Mouse (Mus musculus): Measurements from ENCODE around the gene Olfr1218. TPM values are rescaled to one million over a fixed set of nuclear protein-coding genes. Genes with fewer than 3 reads are reported as not detected.
"Not testable (repeated sequence)": the region's sequence is repeated elsewhere in the genome, so short reads cannot be mapped to it uniquely, and the experiment has no call there.

Olfr1218 gene
- polyA plus RNA-seq (2015; fragmentation: Nextera tagmentation; extraction: Ambion mirVana), result not detected in 2 replicates

GRCm38 (mm10) chr2:89061087-89061486, at the start of gene Olfr1218:
Gene Olfr1218 (minus strand): TSS chr2:89061187.
- H3K27ac ChIP-seq (replicated peaks), result no peak within 1 kb of the TSS
- ATAC-seq (ENCODE audit: extremely low read depth, insufficient number of reproducible peaks, low FRiP score, low TSS enrichment), result no peak
- no peaks in the 10 kb centered on the region for H3K4me1 ChIP-seq
- no peaks in the 10 kb centered on the region for H3K9me3 ChIP-seq
- H3K4me2 ChIP-seq, result no peak within 1 kb of the TSS
- H3K27me3 ChIP-seq (replicated peaks), result no peaks in the 10 kb centered on the region
- no peak within 1 kb of the TSS for H3K4me3 ChIP-seq
- H3K36me3 ChIP-seq, result no peaks in the 10 kb centered on the region
- H3K9ac ChIP-seq, result no peak within 1 kb of the TSS

DNA sequence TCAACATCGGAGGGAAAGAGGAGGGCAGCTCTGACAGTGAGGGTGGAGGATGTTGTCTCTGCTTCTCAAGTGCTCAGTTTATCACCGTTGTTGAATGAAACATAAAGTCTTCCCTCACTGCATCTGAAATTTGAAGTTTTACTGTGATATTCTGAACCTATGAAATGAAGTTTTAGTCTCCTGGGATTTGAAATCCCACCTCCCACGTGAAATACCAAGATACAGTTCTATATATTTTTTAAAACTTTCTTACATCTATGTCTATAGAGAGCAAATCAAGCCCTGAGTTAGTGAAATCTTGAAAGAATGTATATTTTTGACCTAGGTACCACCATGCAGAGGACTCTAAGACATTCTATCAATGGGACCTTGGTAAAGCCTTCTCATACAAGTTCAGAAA, 45.7 kb upstream of the Olfr1218 start, which contains the start of gene Olfr1220:
Olfr1220 (minus strand) TSS at position 101 of the 400 bp plus-strand sequence.
- Histone ChIP-seq H3K36me3 (no peaks in the 10 kb centered on the region), H3K27me3 (replicated peaks) (no peaks in the 10 kb centered on the region), H3K4me1 (no peaks in the 10 kb centered on the region), H3K9ac (no peak within 1 kb of the TSS), H3K4me2 (no peak within 1 kb of the TSS), H3K27ac (replicated peaks) (no peak within 1 kb of the TSS), H3K9me3 (no peaks in the 10 kb centered on the region), H3K4me3 (no peak within 1 kb of the TSS)
- 72% methylated on average over 3 of the region's 3 CpGs for WGBS
- ATAC-seq (ENCODE audit: extremely low read depth, insufficient number of reproducible peaks, low FRiP score, low TSS enrichment), result no peak

- ATAC-seq (ENCODE audit: extremely low read depth, insufficient number of reproducible peaks, low FRiP score, low TSS enrichment), result no peak
- no peak overlapping the region for H3K9ac ChIP-seq
- H3K9me3 ChIP-seq, result no peaks in the 10 kb centered on the region
- H3K36me3 ChIP-seq, result no peaks in the 10 kb centered on the region
- H3K27ac ChIP-seq (replicated peaks), result no peak overlapping the region
- H3K27me3 ChIP-seq (replicated peaks), result no peaks in the 10 kb centered on the region
- H3K4me3 ChIP-seq, result no peak overlapping the region
- H3K4me1 ChIP-seq, result no peaks in the 10 kb centered on the region
- H3K4me2 ChIP-seq, result no peak overlapping the region
These were observed 44.7 kb upstream of the Olfr1218 start for GRCm38 (mm10) chr2:89105651-89106050.

DNA sequence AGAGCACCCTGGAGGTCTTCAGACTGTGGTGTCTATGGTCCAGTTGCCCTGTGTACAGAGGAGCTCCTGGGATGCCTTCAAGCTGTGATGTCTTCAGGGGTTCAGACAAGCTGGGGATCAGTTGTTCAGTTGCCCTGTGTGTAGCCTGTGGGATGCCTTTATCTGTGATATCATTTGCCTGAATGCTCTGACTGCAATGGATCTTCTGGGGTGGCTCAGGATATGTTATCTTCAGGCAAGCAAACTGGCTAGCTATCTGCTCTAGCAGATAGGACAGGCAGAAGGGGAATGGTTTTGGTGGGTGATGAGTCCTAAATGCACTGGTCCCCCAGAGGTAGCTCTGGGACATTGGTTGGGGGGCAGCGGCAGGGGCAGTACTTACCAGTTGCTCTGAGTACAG, 32.9 kb upstream of the Olfr1218 start:
- Histone ChIP-seq H3K9me3 (no peaks in the 10 kb centered on the region), H3K27me3 (replicated peaks) (no peaks in the 10 kb centered on the region), H3K9ac (no peak overlapping the region), H3K4me2 (no peak overlapping the region), H3K27ac (replicated peaks) (no peak overlapping the region), H3K36me3 (no peaks in the 10 kb centered on the region), H3K4me3 (no peak overlapping the region), H3K4me1 (no peaks in the 10 kb centered on the region)
- ATAC-seq (ENCODE audit: extremely low read depth, insufficient number of reproducible peaks, low FRiP score, low TSS enrichment), result no peak
- WGBS, result 87% methylated on average over 1 of the region's 1 CpGs

GRCm38 (mm10) chr2:89083413-89083812, 22.4 kb upstream of the Olfr1218 start, which contains the start of gene Olfr1219:
Gene Olfr1219 (minus strand): TSS chr2:89083513.
- Histone ChIP-seq H3K9me3 (no peaks in the 10 kb centered on the region), H3K4me3 (no peak within 1 kb of the TSS), H3K27me3 (replicated peaks) (no peaks in the 10 kb centered on the region), H3K4me1 (no peaks in the 10 kb centered on the region), H3K27ac (replicated peaks) (no peak within 1 kb of the TSS), H3K4me2 (no peak within 1 kb of the TSS), H3K36me3 (no peaks in the 10 kb centered on the region), H3K9ac (no peak within 1 kb of the TSS)
- ATAC-seq (ENCODE audit: extremely low read depth, insufficient number of reproducible peaks, low FRiP score, low TSS enrichment), result no peak
- 68% methylated on average over 1 of the region's 1 CpGs for WGBS

- H3K9me3 ChIP-seq, result no peaks in the 10 kb centered on the region
- H3K4me2 ChIP-seq, result no peak overlapping the region
- H3K27me3 ChIP-seq (replicated peaks), result no peaks in the 10 kb centered on the region
- H3K36me3 ChIP-seq, result no peaks in the 10 kb centered on the region
- no peak overlapping the region for H3K4me3 ChIP-seq
- no peak overlapping the region for H3K9ac ChIP-seq
- no peak for ATAC-seq (ENCODE audit: extremely low read depth, insufficient number of reproducible peaks, low FRiP score, low TSS enrichment)
- H3K27ac ChIP-seq (replicated peaks), result no peak overlapping the region
- H3K4me1 ChIP-seq, result no peaks in the 10 kb centered on the region
These were observed 20.5 kb upstream of the Olfr1218 start for GRCm38 (mm10) chr2:89081487-89081886.

DNA sequence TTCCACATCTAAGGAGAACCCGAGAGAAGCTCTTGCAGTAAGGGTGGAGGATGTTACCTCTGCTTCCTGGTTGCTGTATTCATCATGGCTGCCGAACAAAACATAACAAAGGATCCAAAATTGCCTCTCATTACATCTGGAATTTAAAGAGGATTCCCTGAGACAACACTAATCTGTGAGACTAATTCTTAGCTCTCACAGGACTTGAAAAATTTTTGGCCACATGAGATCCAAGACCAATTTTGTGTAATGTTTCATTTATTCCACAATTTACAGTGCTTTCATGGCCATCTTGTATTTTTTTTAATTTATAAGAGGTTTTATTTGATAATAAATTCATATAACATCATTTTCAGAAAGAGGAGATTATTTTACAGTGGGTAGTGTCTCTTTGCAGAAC, 29.0 kb downstream of the Olfr1218 start, which contains the start of gene Olfr1217:
Olfr1217 (minus strand) TSS at position 101 of the 400 bp plus-strand sequence.
- H3K9me3 ChIP-seq, result no peaks in the 10 kb centered on the region
- no peak within 1 kb of the TSS for H3K27ac ChIP-seq (replicated peaks)
- no peak for ATAC-seq (ENCODE audit: extremely low read depth, insufficient number of reproducible peaks, low FRiP score, low TSS enrichment)
- H3K4me1 ChIP-seq, result no peaks in the 10 kb centered on the region
- no peak within 1 kb of the TSS for H3K4me3 ChIP-seq
- H3K27me3 ChIP-seq (replicated peaks), result no peaks in the 10 kb centered on the region
- H3K36me3 ChIP-seq, result no peaks in the 10 kb centered on the region
- no peak within 1 kb of the TSS for H3K4me2 ChIP-seq
- WGBS, result 62% methylated on average over 2 of the region's 2 CpGs
- H3K9ac ChIP-seq, result no peak within 1 kb of the TSS

DNA sequence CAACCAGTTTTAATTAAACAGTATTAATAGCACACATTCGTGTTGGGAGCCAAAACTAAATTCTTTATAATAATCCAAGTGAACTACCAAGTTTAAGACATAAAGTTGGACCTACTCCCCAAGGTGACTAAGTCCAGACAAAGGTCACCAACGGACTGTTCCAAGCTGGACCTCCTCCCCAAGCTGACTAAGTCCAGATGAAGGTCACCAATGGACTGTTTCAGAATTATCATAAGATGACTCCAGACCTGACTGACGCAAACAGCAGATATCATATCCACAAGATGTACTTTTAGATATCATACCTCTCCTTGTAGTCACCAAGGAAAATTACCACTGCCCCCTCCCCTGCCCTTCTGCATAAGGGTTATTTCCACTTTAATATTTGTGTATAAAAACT, 39.6 kb downstream of the Olfr1218 start:
- H3K4me1 ChIP-seq; H3K27ac ChIP-seq (replicated peaks); ATAC-seq (ENCODE audit: extremely low read depth, insufficient number of reproducible peaks, low FRiP score, low TSS enrichment); H3K4me3 ChIP-seq; H3K27me3 ChIP-seq (replicated peaks); H3K9me3 ChIP-seq; H3K9ac ChIP-seq; H3K36me3 ChIP-seq; H3K4me2 ChIP-seq: not testable (repeated sequence)
- 62% methylated on average over 3 of the region's 3 CpGs for WGBS

DNA sequence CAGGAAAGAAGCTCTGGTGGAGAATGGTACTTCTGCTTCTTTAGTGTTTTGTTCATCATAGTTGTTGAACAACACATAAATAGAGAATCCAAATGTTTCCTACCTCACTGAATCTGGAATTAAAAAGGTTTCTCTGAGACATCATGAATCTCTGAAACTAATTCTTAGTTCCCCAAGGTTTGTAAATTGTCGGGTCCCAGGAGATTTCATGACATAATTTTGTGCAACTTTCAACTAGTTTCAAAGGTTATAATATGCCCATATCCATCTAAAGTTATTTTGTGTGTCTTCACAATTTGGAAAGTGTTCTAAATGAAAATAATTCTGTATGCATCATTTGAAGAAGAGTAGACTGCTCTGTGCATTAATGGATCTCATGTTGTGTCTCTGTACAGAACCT, 42.7 kb downstream of the Olfr1218 start, which contains the start of gene Olfr1216:
Olfr1216 (minus strand) TSS at position 101 of the 400 bp plus-strand sequence.
- H3K36me3 ChIP-seq, result no peaks in the 10 kb centered on the region
- 64% methylated on average over 1 of the region's 1 CpGs for WGBS
- no peaks in the 10 kb centered on the region for H3K4me1 ChIP-seq
- no peak for ATAC-seq (ENCODE audit: extremely low read depth, insufficient number of reproducible peaks, low FRiP score, low TSS enrichment)
- no peaks in the 10 kb centered on the region for H3K9me3 ChIP-seq
- H3K4me3 ChIP-seq, result no peak within 1 kb of the TSS
- no peak within 1 kb of the TSS for H3K27ac ChIP-seq (replicated peaks)
- H3K9ac ChIP-seq, result no peak within 1 kb of the TSS
- H3K4me2 ChIP-seq, result no peak within 1 kb of the TSS
- H3K27me3 ChIP-seq (replicated peaks), result no peaks in the 10 kb centered on the region

GRCm38 (mm10) chr2:89006873-89007272, 54.1 kb downstream of the Olfr1218 start, which contains the start of gene Olfr1215:
Gene Olfr1215 (minus strand): TSS chr2:89006973.
- Histone ChIP-seq H3K4me3 (no peak within 1 kb of the TSS), H3K27me3 (replicated peaks) (no peaks in the 10 kb centered on the region), H3K36me3 (no peaks in the 10 kb centered on the region), H3K9me3 (no peaks in the 10 kb centered on the region), H3K4me1 (no peaks in the 10 kb centered on the region), H3K4me2 (no peak within 1 kb of the TSS), H3K9ac (no peak within 1 kb of the TSS), H3K27ac (replicated peaks) (no peak within 1 kb of the TSS)
- 63% methylated on average over 2 of the region's 2 CpGs for WGBS
- no peak for ATAC-seq (ENCODE audit: extremely low read depth, insufficient number of reproducible peaks, low FRiP score, low TSS enrichment)
